Mouse (Mus musculus) T-helper 17 cell (primary cell): ENCODE measurements around the gene Ly6g5c.
"Not testable (repeated sequence)": the region's sequence is repeated elsewhere in the genome, so short reads cannot be mapped to it uniquely, and the experiment has no call there.

Experiments used
- in situ Hi-C, 2 experiments: fragments of 300-600 bp; cut with MboI, MseI; formaldehyde crosslinking; loops; 1 replicate in 1 of 2; 2 replicates in 1 of 2; pipeline ENCODE4 v1.15.1; 2025; ENCODE audit warnings: high pct_unique_total_duplicates in 2 of 2

Ly6g5c gene

DNA sequence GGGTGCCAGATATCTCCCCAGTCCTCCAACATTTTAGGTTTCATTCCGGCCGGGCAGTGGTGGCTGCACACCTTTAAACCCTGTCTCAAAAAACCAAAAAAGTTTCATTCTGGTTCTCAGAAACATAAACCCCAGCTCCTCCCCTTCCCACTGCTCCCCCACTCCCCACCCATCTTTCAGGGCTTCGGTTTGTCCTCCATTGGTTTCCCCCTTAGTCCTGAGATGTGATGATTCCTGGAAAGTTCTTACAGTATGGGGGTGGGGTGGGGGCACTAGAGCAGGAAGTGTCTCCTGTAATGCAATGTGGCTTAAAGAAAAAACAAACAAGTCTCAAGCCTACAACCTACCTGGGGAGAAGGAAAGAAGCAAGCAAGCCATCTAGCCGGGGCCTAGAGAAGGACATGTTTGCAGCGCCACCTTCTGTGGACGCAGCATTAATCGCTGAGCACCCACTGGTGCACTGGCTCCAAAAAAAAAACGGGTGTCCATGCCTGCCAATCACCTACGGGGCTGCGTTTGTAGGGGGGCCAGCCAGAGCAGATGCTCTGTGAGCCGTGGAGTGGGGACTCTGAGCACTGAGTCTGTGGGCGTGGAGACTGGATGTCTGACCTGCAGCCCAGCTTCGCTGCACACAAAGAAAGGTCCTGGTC lies 2.2 kb upstream of the Ly6g5c start:
- in situ Hi-C loops, result no loop called here

DNA sequence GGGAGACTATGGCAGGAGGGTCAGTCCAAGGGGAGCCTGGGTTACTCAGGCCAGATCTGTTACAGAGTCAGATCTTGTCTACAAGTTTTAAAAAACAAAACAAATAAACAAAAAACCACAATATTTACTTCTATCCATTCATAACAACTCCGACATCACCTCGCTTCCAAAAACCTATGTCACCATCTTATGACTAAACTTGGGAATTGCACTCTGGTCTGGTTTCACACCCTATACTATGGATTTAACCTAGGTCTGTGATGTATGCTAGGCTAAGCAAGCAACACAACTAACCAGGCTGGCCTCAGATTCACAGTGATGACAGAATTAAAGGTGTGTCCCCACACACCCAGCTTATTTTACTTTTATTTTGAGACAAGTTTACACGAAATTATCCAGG lies 1.6 kb upstream of the Ly6g5c start:
- in situ Hi-C loops, result no loop called here

DNA sequence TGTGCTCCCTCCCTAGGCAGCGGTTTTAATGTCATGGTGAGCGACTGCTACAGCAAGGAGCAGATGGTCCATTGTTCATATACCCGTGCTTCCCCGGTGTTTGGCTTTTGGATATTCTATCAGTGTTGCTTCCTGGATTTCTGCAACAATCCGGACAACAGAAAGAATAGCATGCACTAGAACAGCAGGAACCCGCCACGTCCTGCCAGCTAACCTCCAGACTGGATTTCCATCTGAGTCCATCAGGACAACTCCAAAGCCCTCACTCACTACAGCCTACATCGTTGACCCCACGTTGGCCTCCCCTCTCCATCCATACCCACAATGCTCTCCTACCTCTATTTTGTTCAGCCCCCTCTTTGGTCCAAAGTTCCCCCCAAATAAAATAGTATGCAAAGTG lies 3.7 kb downstream of the Ly6g5c start:
- in situ Hi-C loops, result no loop called here

GRCm38 (mm10) chr17:35115046-35116019 lies 7.3 kb downstream of the Ly6g5c start, which contains the start of gene Ly6g5b:
Ly6g5b (minus strand) TSS chr17:35115428.
- in situ Hi-C loops, result no loop called here

- in situ Hi-C loops, result no loop called here
These were observed 12.7 kb downstream of the Ly6g5c start for GRCm38 (mm10) chr17:35120745-35121142.

GRCm38 (mm10) chr17:35121143-35121799 lies 13.2 kb downstream of the Ly6g5c start, which contains the start of gene Gpank1:
Gpank1 (plus strand) TSS chr17:35121455.
- in situ Hi-C loops, result no loop called here

- in situ Hi-C loops, result no loop called here
These were observed 13.8 kb downstream of the Ly6g5c start, which contains the start of gene Csnk2b for GRCm38 (mm10) chr17:35121871-35122303. Csnk2b (minus strand) TSS chr17:35122053.

DNA sequence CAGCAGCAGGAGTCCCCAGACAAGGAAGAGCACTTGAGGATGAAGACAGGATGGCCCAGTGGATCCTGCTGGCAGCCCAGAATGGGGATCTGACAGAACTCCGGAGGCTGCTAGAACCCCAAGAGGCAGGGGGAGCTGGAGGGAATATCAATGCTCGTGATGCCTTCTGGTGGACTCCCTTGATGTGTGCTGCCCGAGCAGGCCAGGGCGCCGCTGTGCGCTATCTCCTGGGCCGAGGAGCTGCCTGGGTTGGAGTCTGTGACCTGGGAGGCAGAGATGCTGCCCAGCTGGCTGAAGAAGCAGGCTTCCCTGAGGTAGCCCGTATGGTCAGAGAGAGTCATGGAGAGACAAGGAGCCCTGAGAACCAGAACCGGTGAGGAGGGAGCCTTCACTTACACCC lies 15.2 kb downstream of the Ly6g5c start:
- in situ Hi-C loops, result not testable (repeated sequence)

DNA sequence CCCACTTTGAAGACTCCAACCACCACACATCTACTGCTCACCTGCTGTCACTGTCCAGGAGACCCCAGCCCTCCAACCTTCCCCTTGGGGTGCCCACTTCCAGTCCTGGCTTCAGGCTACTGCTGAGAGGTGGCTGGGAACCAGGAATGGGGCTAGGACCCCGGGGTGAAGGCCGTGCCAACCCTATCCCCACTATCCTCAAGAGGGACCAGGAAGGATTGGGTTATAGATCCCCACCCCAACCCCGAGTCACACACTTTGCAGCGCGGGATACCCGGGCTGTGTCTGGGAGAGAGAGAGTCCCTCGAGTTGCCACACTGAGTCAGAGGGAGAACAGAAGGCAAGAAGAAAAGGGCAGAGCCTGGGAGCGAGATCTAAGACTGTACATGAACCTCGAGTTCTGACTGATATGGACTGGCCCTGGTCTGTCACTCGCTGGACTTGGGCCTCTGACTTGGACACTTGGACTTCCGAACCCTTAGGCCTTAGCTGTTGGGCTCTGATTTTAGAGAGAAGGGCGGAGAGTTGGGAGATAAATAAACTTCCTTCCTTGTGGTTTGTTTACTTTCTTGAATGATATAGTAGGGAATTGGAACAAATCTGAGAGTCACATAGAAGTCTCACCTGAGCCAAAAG lies 16.3 kb downstream of the Ly6g5c start:
- in situ Hi-C loops, result not testable (repeated sequence)

GRCm38 (mm10) chr17:35125081-35125480 lies 17.0 kb downstream of the Ly6g5c start:
- in situ Hi-C loops, result no loop called here

GRCm38 (mm10) chr17:35125578-35125977 lies 17.5 kb downstream of the Ly6g5c start:
- in situ Hi-C loops, result no loop called here

DNA sequence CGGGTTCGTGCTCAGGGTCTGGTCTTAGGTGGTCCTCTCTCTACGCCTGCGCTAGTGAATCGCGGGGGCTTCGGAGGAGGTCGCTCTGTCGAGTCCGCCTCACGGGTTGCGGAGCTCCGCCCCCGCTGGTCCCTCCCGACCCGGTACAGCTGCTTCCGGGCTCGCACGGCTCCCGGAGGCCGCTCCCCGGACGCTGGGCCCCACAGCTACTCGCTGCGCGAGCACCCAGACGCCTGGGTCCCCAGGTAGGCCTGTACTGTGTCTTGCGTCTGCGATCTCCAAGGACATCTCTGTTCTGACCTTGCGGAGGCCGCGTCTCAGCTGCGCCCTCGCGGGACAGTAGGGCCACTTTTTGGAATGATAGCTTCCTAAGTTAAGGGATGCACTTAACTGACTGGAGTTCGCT lies 18.1 kb downstream of the Ly6g5c start, which contains the start of gene D17H6S53E:
Gene D17H6S53E, plus strand, starts transcription at position 168 of the 406 bp plus-strand sequence.
- in situ Hi-C loops, result no loop called here

DNA sequence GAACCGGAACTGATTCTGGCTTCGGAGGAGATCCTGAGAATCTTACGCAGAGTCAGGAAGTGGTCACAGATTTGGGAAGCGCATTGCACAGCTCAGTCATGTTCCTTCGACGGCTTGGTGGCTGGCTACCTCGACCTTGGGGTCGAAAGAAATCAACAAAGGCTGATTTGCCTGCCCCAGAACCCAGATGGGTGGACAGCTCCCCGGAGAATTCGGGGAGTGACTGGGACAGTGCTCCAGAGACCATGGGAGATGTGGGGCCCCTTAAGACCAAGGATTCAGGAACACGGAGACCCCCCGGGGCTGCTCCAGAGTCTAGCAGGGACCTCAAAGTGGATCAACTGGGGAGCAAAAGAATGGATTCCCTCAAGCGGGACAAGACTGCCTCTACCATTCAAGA lies 18.9 kb downstream of the Ly6g5c start:
- in situ Hi-C loops, result no loop called here

DNA sequence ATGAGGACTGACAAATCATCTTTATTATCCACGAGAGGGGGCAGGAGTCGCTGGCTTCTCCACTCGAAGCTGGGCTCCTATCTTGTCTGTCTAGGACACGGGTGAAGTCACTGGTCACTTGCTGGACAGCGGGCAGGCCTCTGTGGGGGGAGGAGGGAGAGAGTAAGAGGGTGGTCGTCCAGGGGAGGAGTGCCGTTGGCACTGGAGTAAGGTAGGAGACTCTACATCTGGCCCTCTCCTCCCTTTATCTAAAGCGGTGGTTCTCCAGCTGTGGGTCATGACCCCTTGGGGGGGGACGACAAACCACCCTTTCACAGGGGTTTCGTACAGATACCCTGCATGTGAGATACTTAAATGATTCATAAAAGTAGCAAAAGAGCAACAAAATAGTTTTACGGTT lies 20.9 kb downstream of the Ly6g5c start:
- in situ Hi-C loops, result no loop called here

- in situ Hi-C loops, result no loop called here
These were observed 23.0 kb downstream of the Ly6g5c start for GRCm38 (mm10) chr17:35131038-35131437.

DNA sequence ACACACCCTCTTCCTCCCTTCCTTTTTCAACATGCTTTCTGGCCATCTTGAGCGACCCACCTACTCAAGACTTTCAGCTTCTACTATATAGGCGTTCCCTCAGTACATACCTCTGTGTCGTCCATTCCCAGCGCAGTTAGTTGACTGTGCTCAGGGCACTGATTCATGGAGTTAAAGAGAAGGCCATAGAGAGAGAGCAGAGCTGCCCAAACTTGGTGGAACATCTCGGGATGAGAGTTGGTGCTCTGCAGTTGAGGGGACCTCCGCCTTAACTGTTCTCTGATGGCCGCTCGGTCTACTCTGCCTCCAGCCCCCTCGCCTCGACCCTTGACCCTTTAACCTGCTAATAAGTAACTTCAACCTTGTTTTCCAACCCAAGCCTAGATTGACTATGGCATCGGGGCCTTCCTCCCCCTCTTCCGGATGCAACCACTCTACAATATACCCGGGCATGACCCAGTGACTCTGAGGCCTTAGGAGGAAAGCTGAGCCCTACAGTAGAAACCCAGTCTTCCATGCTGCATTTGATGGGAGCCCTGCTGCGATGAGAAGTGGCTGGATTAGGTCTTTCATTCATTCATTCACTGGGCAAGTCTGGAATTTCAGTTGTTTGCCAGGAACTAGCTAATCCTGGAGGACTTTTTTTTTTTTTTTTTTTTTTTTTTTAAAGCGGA lies 23.6 kb downstream of the Ly6g5c start, which contains the start of gene Apom:
Gene Apom, minus strand, starts transcription at position 551 of the 674 bp plus-strand sequence.
- in situ Hi-C loops, result no loop called here

- in situ Hi-C loops, result no loop called here
These were observed 24.1 kb downstream of the Ly6g5c start for GRCm38 (mm10) chr17:35132174-35132560.

- in situ Hi-C loops, result no loop called here
These were observed 25.4 kb downstream of the Ly6g5c start for GRCm38 (mm10) chr17:35133517-35133916.

DNA sequence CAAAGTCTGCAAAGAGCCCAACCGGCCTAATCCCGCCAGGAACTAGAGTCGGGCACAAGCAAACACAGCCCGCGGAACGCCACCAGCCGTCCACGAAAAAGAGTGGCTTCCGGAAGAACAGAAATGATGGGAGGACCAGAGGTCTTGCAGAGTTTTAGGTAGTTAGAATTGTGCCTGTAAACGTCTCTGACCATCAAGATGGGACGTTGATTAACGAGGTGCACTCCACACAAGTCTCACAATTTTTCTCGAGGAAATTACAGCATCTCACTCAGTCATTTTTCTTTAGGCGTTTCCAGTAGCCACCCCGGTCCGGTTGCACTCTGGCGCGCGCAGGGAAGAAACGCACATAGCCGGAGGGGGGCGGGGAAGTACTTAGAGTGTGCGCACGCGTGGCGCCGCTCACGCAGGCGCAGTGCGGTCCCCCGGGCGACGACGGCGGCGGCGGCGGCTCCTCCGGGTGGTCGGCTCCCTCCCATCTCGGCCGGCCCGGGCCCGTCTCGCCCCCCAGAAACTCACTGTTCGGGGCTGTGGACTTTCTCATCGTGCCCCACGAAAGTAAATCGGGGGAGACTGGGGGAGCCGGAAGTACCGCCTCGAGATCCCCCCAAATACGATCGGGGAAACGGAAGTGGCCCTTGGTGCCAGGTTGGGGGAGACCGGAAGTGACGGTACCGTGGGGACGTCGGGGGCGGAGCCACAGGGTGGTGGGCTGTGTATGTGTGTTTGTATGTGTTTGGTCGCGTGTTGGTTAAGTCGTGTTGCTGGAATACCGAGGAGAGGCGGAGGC lies 26.9 kb downstream of the Ly6g5c start, which contains the start of gene Bag6:
Gene Bag6, plus strand, starts transcription at position 378 of the 790 bp plus-strand sequence.
- in situ Hi-C loops, result no loop called here
